Mouse (Mus musculus) lung, postnatal 0 days (tissue): ENCODE results near the gene Mrps24.

Experiments
- CTCF ChIP-seq: IDR thresholded peaks from 2 replicates; pipeline ENCODE4 v1.5.1; 2016; ENCODE audit warnings: antibody characterized with exemption, mild to moderate bottlenecking
- EP300 ChIP-seq: IDR thresholded peaks from 2 replicates; pipeline ENCODE4 v1.6.1; 2016; ENCODE audit warnings: antibody characterized with exemption, mild to moderate bottlenecking, control low read depth

DNA sequence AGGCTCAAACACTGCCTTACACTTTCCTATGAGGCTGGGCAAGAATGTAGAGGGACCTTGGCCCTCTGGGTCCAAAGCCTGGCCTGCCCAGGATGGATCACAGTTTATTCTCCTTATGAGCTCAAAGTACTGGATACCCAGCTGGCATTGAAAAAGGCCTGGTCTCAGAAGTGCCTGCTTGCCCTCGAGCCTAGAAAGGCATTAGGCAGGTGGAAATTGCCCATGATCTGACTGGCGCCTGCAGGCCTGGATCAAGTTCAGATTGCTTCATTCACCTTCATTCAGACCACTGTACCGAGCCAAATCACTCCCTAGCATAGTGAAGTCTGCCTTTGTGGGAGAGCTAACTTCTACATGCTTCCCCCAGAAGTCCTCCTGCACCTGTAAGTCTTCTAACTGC lies 24.4 kb upstream of the Mrps24 start:
- TF ChIP-seq EP300 (no peak), CTCF (no peak)
